Mouse (Mus musculus): ENCODE measurements around the gene Trpm7. TPM values are rescaled to one million over a fixed set of nuclear protein-coding genes. Genes with fewer than 3 reads are reported as not detected.

Trpm7 gene
- polyA plus RNA-seq, 2 experiments, result 43.6 to 44.3 TPM

DNA sequence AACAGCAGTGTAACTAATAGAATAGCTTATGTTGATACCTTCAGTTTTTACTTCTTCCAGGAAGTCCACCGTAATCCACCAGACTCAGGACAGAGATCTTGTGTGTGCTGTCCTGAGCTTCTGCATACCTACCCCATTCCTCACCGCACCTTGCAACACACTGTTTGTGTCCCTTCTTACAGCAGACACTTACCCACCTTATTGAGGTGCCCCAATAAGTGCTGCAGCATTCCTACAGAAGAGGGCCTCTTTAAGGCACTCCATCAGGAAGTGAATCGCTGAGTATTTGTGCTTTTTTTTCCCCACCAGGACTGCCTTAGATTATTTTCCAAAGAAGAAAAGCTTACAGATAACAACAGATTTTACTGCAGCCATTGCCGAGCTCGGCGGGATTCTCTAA, 120.4 kb downstream of the Trpm7 start:
- peaks cover 91% of the 10 kb centered on the region for H3K36me3 ChIP-seq (ENCODE audit: control insufficient read depth, insufficient read depth, low read length)
- TF ChIP-seq POLR2A (IDR thresholded peaks at IDR 0.05; ENCODE audit: borderline replicate concordance, extremely low read depth, insufficient read depth, insufficient read length), result no peak
- H3K4me3 ChIP-seq (replicated peaks; ENCODE audit: low read length), result no peak overlapping the region
- no peak overlapping the region for H3K4me2 ChIP-seq (replicated peaks; ENCODE audit: low read depth, low read length, severe bottlenecking)
- 96% methylated on average over 6 of the region's 6 CpGs for WGBS
- H3K4me1 ChIP-seq (ENCODE audit: control insufficient read depth, insufficient read depth, low read length), result no peaks in the 10 kb centered on the region
- no peak overlapping the region for H3K27ac ChIP-seq (replicated peaks; ENCODE audit: low read depth, low read length)
- ATAC-seq (ENCODE audit: low FRiP score, low read depth) (no peak), DNase-seq (ENCODE audit: low spot score) (no peak)
- no peaks in the 10 kb centered on the region for H3K9me3 ChIP-seq (ENCODE audit: control insufficient read depth, low read length)
- no peaks in the 10 kb centered on the region for H3K27me3 ChIP-seq (ENCODE audit: control insufficient read depth, insufficient read depth, low read length)
- H3K9ac ChIP-seq (ENCODE audit: low read depth, low read length, severe bottlenecking), result no peak overlapping the region

DNA sequence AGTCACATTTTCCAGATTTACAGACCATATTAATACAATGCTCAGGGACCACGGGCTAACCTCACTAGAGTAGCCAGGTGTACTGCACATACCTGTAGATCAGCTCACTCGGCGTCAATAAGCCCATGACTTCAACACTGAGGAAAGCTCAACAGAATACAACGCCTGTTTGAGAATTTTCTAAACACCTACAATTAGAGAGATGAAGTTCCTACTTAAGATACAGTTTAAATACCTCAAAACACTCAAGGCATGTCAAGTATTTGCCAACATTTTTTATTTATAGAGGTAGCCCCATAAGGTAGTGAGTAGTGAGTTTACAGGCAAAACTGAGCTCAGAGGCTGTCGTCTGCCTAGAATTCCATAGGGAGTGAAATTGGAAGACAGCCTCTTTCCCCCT, 132.6 kb downstream of the Trpm7 start:
- ATAC-seq (ENCODE audit: low FRiP score, low read depth) (no peak), DNase-seq (ENCODE audit: low spot score) (no peak)
- Histone ChIP-seq H3K4me1 (ENCODE audit: control insufficient read depth, insufficient read depth, low read length) (no peaks in the 10 kb centered on the region), H3K9me3 (ENCODE audit: control insufficient read depth, low read length) (no peaks in the 10 kb centered on the region), H3K9ac (ENCODE audit: low read depth, low read length, severe bottlenecking) (no peak overlapping the region), H3K36me3 (ENCODE audit: control insufficient read depth, insufficient read depth, low read length) (peaks cover 75% of the 10 kb centered on the region), H3K4me2 (replicated peaks; ENCODE audit: low read depth, low read length, severe bottlenecking) (no peak overlapping the region), H3K4me3 (replicated peaks; ENCODE audit: low read length) (no peak overlapping the region), H3K27ac (replicated peaks; ENCODE audit: low read depth, low read length) (no peak overlapping the region), H3K27me3 (ENCODE audit: control insufficient read depth, insufficient read depth, low read length) (no peaks in the 10 kb centered on the region)
- TF ChIP-seq POLR2A (IDR thresholded peaks at IDR 0.05; ENCODE audit: borderline replicate concordance, extremely low read depth, insufficient read depth, insufficient read length), result no peak
- WGBS, result 77% methylated on average over 5 of the region's 5 CpGs

Small RNAs within 50 kb of the gene (microRNA-seq; reads per million reads assigned to microRNA genes)
- gene Mir3473g, result not detected

Other genes starting within 250 kb of the Trpm7 start
- gene Gabpb1, start 199.9 kb downstream of the Trpm7 start, polyA plus RNA-seq (2012; rRNA removed), result 44.6 and 45.3 TPM in 2 replicates
- gene Gabpb1, start 199.9 kb downstream of the Trpm7 start, polyA plus RNA-seq (2014; fragmentation: Nextera tagmentation; extraction: Ambion mirVana), result 48.0 and 59.5 TPM in 2 replicates
- gene Usp8, start 168.9 kb downstream of the Trpm7 start, polyA plus RNA-seq (2012; rRNA removed), result 33.4 and 37.0 TPM in 2 replicates
- gene Usp8, start 168.9 kb downstream of the Trpm7 start, polyA plus RNA-seq (2014; fragmentation: Nextera tagmentation; extraction: Ambion mirVana), result 39.0 and 43.1 TPM in 2 replicates
- gene Usp50, start 92.8 kb downstream of the Trpm7 start, polyA plus RNA-seq (2012; rRNA removed), result 0.73 and 1.2 TPM in 2 replicates
- gene Usp50, start 92.8 kb downstream of the Trpm7 start, polyA plus RNA-seq (2014; fragmentation: Nextera tagmentation; extraction: Ambion mirVana), result 2.9 and 3.0 TPM in 2 replicates
- gene Sppl2a, start 57.0 kb upstream of the Trpm7 start, polyA plus RNA-seq (2012; rRNA removed), result 35.9 and 42.1 TPM in 2 replicates
- 63.3 and 65.4 TPM in 2 replicates for gene Sppl2a, start 57.0 kb upstream of the Trpm7 start, polyA plus RNA-seq (2014; fragmentation: Nextera tagmentation; extraction: Ambion mirVana)
- gene Ap4e1, start 132.5 kb upstream of the Trpm7 start, polyA plus RNA-seq (2012; rRNA removed), result 10.6 and 12.1 TPM in 2 replicates
- 8.9 and 9.5 TPM in 2 replicates for gene Ap4e1, start 132.5 kb upstream of the Trpm7 start, polyA plus RNA-seq (2014; fragmentation: Nextera tagmentation; extraction: Ambion mirVana)
- 19.2 and 24.6 TPM in 2 replicates for gene Blvra, start 194.4 kb upstream of the Trpm7 start, polyA plus RNA-seq (2012; rRNA removed)
- 51.4 and 51.6 TPM in 2 replicates for gene Blvra, start 194.4 kb upstream of the Trpm7 start, polyA plus RNA-seq (2014; fragmentation: Nextera tagmentation; extraction: Ambion mirVana)